Mouse (Mus musculus): Measurements from ENCODE around the gene Gm5640. TPM values are rescaled to one million over a fixed set of nuclear protein-coding genes. Genes with fewer than 3 reads are reported as not detected.
"Not testable (repeated sequence)": the region's sequence is repeated elsewhere in the genome, so short reads cannot be mapped to it uniquely, and the experiment has no call there.

The Gm5640 gene
- total RNA-seq (2021) = under 1 TPM; 0.16 to 0.46 TPM

GRCm38 (mm10) chrX:74645466-74646323 is at the start of gene Gm5640:
Gene Gm5640, minus strand, starts transcription at chrX:74645635.
- intact Hi-C loops (cut with DNase I) = not testable (repeated sequence)
- peak in 1 of 2 experiments; percentile 75 for DNase-seq (ENCODE audit: low spot score in 2 of 2)

GRCm38 (mm10) chrX:74646393-74646792 is 958 bp upstream of the Gm5640 start:
- DNase-seq (ENCODE audit: low spot score in 2 of 2) = not testable (repeated sequence)

GRCm38 (mm10) chrX:74592379-74592778 is 53.1 kb downstream of the Gm5640 start, which contains the start of gene Olfr1325:
Gene Olfr1325, plus strand, starts transcription at chrX:74592679.
- intact Hi-C loops (cut with DNase I) = no loop called here
- DNase-seq (ENCODE audit: low spot score in 2 of 2) = no peak

More at GRCm38 (mm10) chrX:74646393-74646792, 958 bp upstream of the Gm5640 start:
- intact Hi-C loops (cut with DNase I) = not testable (repeated sequence)

Other genes starting within 250 kb of the Gm5640 start
- 10 to 100 TPM; 23.8 to 26.0 TPM for gene G6pdx, start 216.4 kb downstream of the Gm5640 start, total RNA-seq (2021)
- gene Gm6880, start 164.2 kb downstream of the Gm5640 start, total RNA-seq (2021) = not detected
- not detected for gene Olfr1326-ps1, start 70.7 kb downstream of the Gm5640 start, total RNA-seq (2021)
- not detected for gene Olfr1325, start 53.0 kb downstream of the Gm5640 start, total RNA-seq (2021)
- gene Gm6890, start 95.3 kb upstream of the Gm5640 start, total RNA-seq (2021) = not detected
- gene Gm5936, start 191.6 kb upstream of the Gm5640 start, total RNA-seq (2021) = under 1 TPM in 1 of 2 experiments, not detected in 1; 0.25 TPM